Comparison of ENCODE assay signal across 9 mouse cellular contexts in the genomic region with DNA sequence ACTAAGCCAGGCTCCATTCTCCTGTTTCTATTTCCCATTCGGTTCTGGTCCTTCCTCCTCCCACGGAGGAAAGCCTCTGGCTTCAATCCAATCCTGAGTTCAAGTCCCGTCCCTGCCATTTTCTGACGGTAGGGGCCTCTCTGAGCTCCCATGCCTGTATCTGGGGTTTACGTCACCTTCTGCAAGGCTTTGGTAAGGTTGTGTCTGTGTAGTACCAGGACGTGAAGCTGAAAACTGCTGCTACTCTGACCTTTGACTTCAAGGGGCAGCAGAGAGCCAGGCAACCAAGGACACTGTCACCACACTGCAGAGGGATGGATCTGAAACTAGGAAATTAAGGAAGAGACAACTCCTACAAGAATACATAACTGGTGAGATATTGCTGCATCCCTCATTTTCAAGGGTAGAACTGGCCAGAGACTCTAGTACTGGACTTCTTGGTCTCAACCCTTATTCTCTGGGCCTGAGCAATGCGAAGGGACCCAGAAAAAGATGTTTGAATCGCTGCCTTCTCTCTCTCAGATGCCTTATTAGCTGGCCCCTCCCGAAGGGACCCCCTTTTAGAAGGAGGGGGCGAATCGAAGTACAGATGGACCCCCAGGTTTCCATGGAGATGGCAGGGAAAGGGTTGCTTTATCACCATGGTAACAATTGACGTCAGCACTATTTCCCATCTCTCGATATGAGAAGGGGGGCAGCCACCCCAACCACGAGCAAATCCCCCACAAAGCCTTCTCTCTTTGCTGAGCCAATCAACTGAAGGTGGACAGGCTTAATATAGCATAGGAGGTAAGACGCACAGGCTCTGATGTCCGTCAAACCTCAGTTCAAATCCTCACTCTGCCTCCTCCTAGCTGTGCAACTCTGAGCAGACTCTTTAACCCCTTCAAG. TPM values are rescaled to one million over a fixed set of nuclear protein-coding genes. Genes with fewer than 3 reads are reported as not detected.
DNase-seq lines count a peak whose midpoint lies in the region; ATAC-seq lines count a peak whose summit lies in the region.
"Had no signal": no experiment of that assay in that cellular context is flagged by ENCODE, and none has a peak within 500 bp of the region (broad histone marks: within the 10 kb centered on the region; RNA-seq: fewer than 3 reads in every experiment).

No protein-coding gene starts in this region.

- no peak overlapping the region; the same call in 1 of the 2 replicates for H3K9ac ChIP-seq in midbrain, embryonic 14.5 days (replicated peaks; ENCODE audit: low read length)

- DNase-seq in heart, embryonic 10.5 days (ENCODE audit: low spot score) = no peak
- no peak for DNase-seq in heart, adult 8-10 months (ENCODE audit: low spot score)
- DNase-seq in ZHBTc4 (ENCODE audit: low read depth, low spot score) = peak; percentile 83
- peak; percentile 71 to 89 for DNase-seq in layer of hippocampus, postnatal 14 days (ENCODE audit: low spot score in 2 of 2)
- peak; percentile 88 for DNase-seq in midbrain, embryonic 14.5 days
- DNase-seq in urinary bladder, postnatal 25 days (ENCODE audit: low spot score) = no peak

- H3K36me3 ChIP-seq in heart, embryonic 10.5 days = no peaks in the 10 kb centered on the region
- no peaks in the 10 kb centered on the region for H3K36me3 ChIP-seq in midbrain, embryonic 14.5 days (ENCODE audit: control insufficient read depth, insufficient read depth, low read length)

- WGBS in heart, embryonic 10.5 days = 37% methylated on average over 16 of the region's 16 CpGs
- WGBS in midbrain, embryonic 14.5 days = 13% methylated on average over 16 of the region's 16 CpGs

- H3K9me3 ChIP-seq in heart, embryonic 10.5 days = no peaks in the 10 kb centered on the region
- no peaks in the 10 kb centered on the region for H3K9me3 ChIP-seq in midbrain, embryonic 14.5 days (ENCODE audit: control insufficient read depth, low read length)

- peaks cover 55% of the 10 kb centered on the region for H3K4me1 ChIP-seq in heart, embryonic 10.5 days
- H3K4me1 ChIP-seq in midbrain, embryonic 14.5 days (ENCODE audit: control insufficient read depth, insufficient read depth, low read length) = peaks cover 23% of the 10 kb centered on the region

- H3K27ac ChIP-seq in heart, embryonic 10.5 days = peak overlapping the region; percentile 69
- H3K27ac ChIP-seq in midbrain, embryonic 14.5 days (replicated peaks; ENCODE audit: low read depth, low read length) = peak overlapping the region; percentile 82

- H3K4me3 ChIP-seq in heart, embryonic 10.5 days = peak overlapping the region; percentile 22; the same call in 1 of the 2 replicates
- H3K4me3 ChIP-seq in midbrain, embryonic 14.5 days (replicated peaks; ENCODE audit: low read depth, low read length) = 0 out of 2 replicates have a peak overlapping the region, but pooled peaks have one; percentile 2

- H3K27me3 ChIP-seq in heart, embryonic 10.5 days (ENCODE audit: insufficient read depth, poor library complexity, severe bottlenecking) = peaks cover 27% of the 10 kb centered on the region
- peaks cover 16% of the 10 kb centered on the region for H3K27me3 ChIP-seq in midbrain, embryonic 14.5 days (ENCODE audit: control insufficient read depth, insufficient read depth, low read length)

- H3K4me2 ChIP-seq in midbrain, embryonic 14.5 days (ENCODE audit: low read length) = peak overlapping the region; percentile 34

- peak; percentile 61 for ATAC-seq in granulocyte monocyte progenitor cell, adult 5-6 weeks (replicated peaks; ENCODE audit: poor library complexity, severe bottlenecking)
- peak; percentile 47; the same call in 1 of the 2 replicates for ATAC-seq in midbrain, embryonic 14.5 days (ENCODE audit: low FRiP score, low TSS enrichment)
- ATAC-seq in erythroid progenitor cell, adult 5-6 weeks (replicated peaks; ENCODE audit: low FRiP score, poor library complexity, severe bottlenecking) = no peak

RNA-seq across cellular contexts. Expression of gene Fam229a, which starts 4.9 kb away (rescaled TPM):
- not detected in 2 replicates for polyA plus RNA-seq in heart, embryonic 10.5 days (2016; fragmentation: Nextera tagmentation; extraction: Ambion mirVana)
- total RNA-seq in heart, adult 8-10 months (2022) = not detected
- total RNA-seq in granulocyte monocyte progenitor cell, adult 5-6 weeks (2014; fragmentation: Nextera tagmentation) = not detected in 2 replicates
- total RNA-seq in granulocyte monocyte progenitor cell, adult 5-6 weeks (2017) = not detected in 2 replicates
- total RNA-seq in layer of hippocampus, postnatal 14 days (2021) = under 1 TPM in 1 of 2 experiments, not detected in 1; 0.72 TPM
- 0.69 TPM in 1 of 2 replicates, not detected in the other for polyA plus RNA-seq in midbrain, embryonic 14.5 days (2014; fragmentation: Nextera tagmentation; extraction: Ambion mirVana)
- total RNA-seq in erythroid progenitor cell, adult 5-6 weeks (2015; ENCODE audit: low replicate concordance) = 7.5 TPM in 1 of 2 replicates, not detected in the other
- not detected in 2 replicates for total RNA-seq in erythroid progenitor cell, adult 5-6 weeks (2017; ENCODE audit: low replicate concordance)
- total RNA-seq: layer of hippocampus, adult 18-20 months had no signal

RNA-seq across cellular contexts. Expression of gene Tssk3, which starts 5.1 kb away (rescaled TPM):
- polyA plus RNA-seq in heart, embryonic 10.5 days (2016; fragmentation: Nextera tagmentation; extraction: Ambion mirVana) = not detected in 2 replicates
- not detected for total RNA-seq in heart, adult 8-10 months (2022)
- not detected in 2 replicates for total RNA-seq in granulocyte monocyte progenitor cell, adult 5-6 weeks (2014; fragmentation: Nextera tagmentation)
- total RNA-seq in granulocyte monocyte progenitor cell, adult 5-6 weeks (2017) = not detected in 2 replicates
- total RNA-seq in layer of hippocampus, postnatal 14 days (2021) = not detected
- polyA plus RNA-seq in midbrain, embryonic 14.5 days (2014; fragmentation: Nextera tagmentation; extraction: Ambion mirVana) = 0.38 and 0.74 TPM in 2 replicates
- total RNA-seq in erythroid progenitor cell, adult 5-6 weeks (2015; ENCODE audit: low replicate concordance) = not detected in 2 replicates
- total RNA-seq in erythroid progenitor cell, adult 5-6 weeks (2017; ENCODE audit: low replicate concordance) = not detected in 2 replicates
- total RNA-seq: layer of hippocampus, adult 18-20 months had no signal

RNA-seq across cellular contexts. Expression of gene Marcksl1, which starts 17.5 kb away (rescaled TPM):
- polyA plus RNA-seq in heart, embryonic 10.5 days (2016; fragmentation: Nextera tagmentation; extraction: Ambion mirVana) = 535 and 802 TPM in 2 replicates
- 1 to 10 TPM; 2.3 to 3.3 (median 3.2) TPM for total RNA-seq in heart, adult 8-10 months (2022)
- total RNA-seq in granulocyte monocyte progenitor cell, adult 5-6 weeks (2014; fragmentation: Nextera tagmentation) = 27.6 and 45.5 TPM in 2 replicates
- total RNA-seq in granulocyte monocyte progenitor cell, adult 5-6 weeks (2017) = 28.4 and 29.9 TPM in 2 replicates
- 100 to 1,000 TPM; 372 to 379 TPM for total RNA-seq in layer of hippocampus, postnatal 14 days (2021)
- 1,591 and 1,713 TPM in 2 replicates for polyA plus RNA-seq in midbrain, embryonic 14.5 days (2014; fragmentation: Nextera tagmentation; extraction: Ambion mirVana)
- total RNA-seq in erythroid progenitor cell, adult 5-6 weeks (2015; ENCODE audit: low replicate concordance) = 13.8 and 16.9 TPM in 2 replicates
- total RNA-seq in erythroid progenitor cell, adult 5-6 weeks (2017; ENCODE audit: low replicate concordance) = 4.4 and 10.6 TPM in 2 replicates

RNA-seq across cellular contexts. Expression of gene Bsdc1, which starts 34.5 kb away (rescaled TPM):
- 22.4 and 22.9 TPM in 2 replicates for polyA plus RNA-seq in heart, embryonic 10.5 days (2016; fragmentation: Nextera tagmentation; extraction: Ambion mirVana)
- 10 to 100 TPM; 50.3 to 54.6 (median 53.3) TPM for total RNA-seq in heart, adult 8-10 months (2022)
- total RNA-seq in granulocyte monocyte progenitor cell, adult 5-6 weeks (2014; fragmentation: Nextera tagmentation) = 14.7 and 32.8 TPM in 2 replicates
- 17.9 and 23.1 TPM in 2 replicates for total RNA-seq in granulocyte monocyte progenitor cell, adult 5-6 weeks (2017)
- 10 to 100 TPM; 52.2 to 54.2 TPM for total RNA-seq in layer of hippocampus, postnatal 14 days (2021)
- 31.4 and 35.7 TPM in 2 replicates for polyA plus RNA-seq in midbrain, embryonic 14.5 days (2014; fragmentation: Nextera tagmentation; extraction: Ambion mirVana)
- total RNA-seq in erythroid progenitor cell, adult 5-6 weeks (2015; ENCODE audit: low replicate concordance) = 127 and 193 TPM in 2 replicates
- total RNA-seq in erythroid progenitor cell, adult 5-6 weeks (2017; ENCODE audit: low replicate concordance) = 200 and 208 TPM in 2 replicates

RNA-seq across cellular contexts. Expression of gene Hdac1, which starts 46.6 kb away (rescaled TPM):
- 201 and 237 TPM in 2 replicates for polyA plus RNA-seq in heart, embryonic 10.5 days (2016; fragmentation: Nextera tagmentation; extraction: Ambion mirVana)
- 10 to 100 TPM; 11.4 to 15.0 (median 12.8) TPM for total RNA-seq in heart, adult 8-10 months (2022)
- total RNA-seq in granulocyte monocyte progenitor cell, adult 5-6 weeks (2014; fragmentation: Nextera tagmentation) = 109 and 142 TPM in 2 replicates
- total RNA-seq in granulocyte monocyte progenitor cell, adult 5-6 weeks (2017) = 62.6 and 74.9 TPM in 2 replicates
- 10 to 100 TPM; 36.4 to 44.6 TPM for total RNA-seq in layer of hippocampus, postnatal 14 days (2021)
- 73.6 and 101 TPM in 2 replicates for polyA plus RNA-seq in midbrain, embryonic 14.5 days (2014; fragmentation: Nextera tagmentation; extraction: Ambion mirVana)
- total RNA-seq in erythroid progenitor cell, adult 5-6 weeks (2015; ENCODE audit: low replicate concordance) = 100 and 125 TPM in 2 replicates
- total RNA-seq in erythroid progenitor cell, adult 5-6 weeks (2017; ENCODE audit: low replicate concordance) = 102 and 111 TPM in 2 replicates

Comparison
In these comparisons a context has a peak if more than half of its experiments do, and no peak if none do; other contexts are left out.
1. DNase-seq: peak in ZHBTc4 (single experiment), layer of hippocampus, postnatal 14 days (2 of 2) and midbrain, embryonic 14.5 days (single experiment); none in heart, embryonic 10.5 days (single experiment), heart, adult 8-10 months (single experiment) and urinary bladder, postnatal 25 days (single experiment).
2. RNA of gene Marcksl1, which starts 17.5 kb away (total RNA-seq): 372 to 379 TPM in layer of hippocampus, postnatal 14 days; 27.6 to 45.5 TPM in granulocyte monocyte progenitor cell, adult 5-6 weeks, 4.4 to 16.9 TPM in erythroid progenitor cell, adult 5-6 weeks and 2.3 to 3.3 TPM in heart, adult 8-10 months; every median in the first group is over 4 times any median in the second.